Mouse (Mus musculus) ES-CJ7 (cell line): ENCODE measurements around the gene Cd72.

Experiments
- DNase-seq: peaks from one replicate; pipeline ENCODE4 v3.0.0; 2011; ENCODE audit warnings: low read depth, low spot score

Cd72 gene

GRCm38 (mm10) chr4:43454041-43454836 is at the start of gene Cd72:
TSS of gene Cd72 (minus strand) at chr4:43454628.
- no peak for DNase-seq

- DNase-seq: no peak
These were observed 49.1 kb upstream of the Cd72 start for GRCm38 (mm10) chr4:43503506-43503905.

- DNase-seq: no peak
These were observed 48.6 kb upstream of the Cd72 start for GRCm38 (mm10) chr4:43503041-43503440.

- peak; percentile 87 for DNase-seq
These were observed 45.2 kb upstream of the Cd72 start, which contains the start of gene Arhgef39 for GRCm38 (mm10) chr4:43499407-43500333. TSS of gene Arhgef39 (minus strand) at chr4:43499695.

GRCm38 (mm10) chr4:43498983-43499382 is 44.6 kb upstream of the Cd72 start:
- peak; percentile 80 for DNase-seq

DNA sequence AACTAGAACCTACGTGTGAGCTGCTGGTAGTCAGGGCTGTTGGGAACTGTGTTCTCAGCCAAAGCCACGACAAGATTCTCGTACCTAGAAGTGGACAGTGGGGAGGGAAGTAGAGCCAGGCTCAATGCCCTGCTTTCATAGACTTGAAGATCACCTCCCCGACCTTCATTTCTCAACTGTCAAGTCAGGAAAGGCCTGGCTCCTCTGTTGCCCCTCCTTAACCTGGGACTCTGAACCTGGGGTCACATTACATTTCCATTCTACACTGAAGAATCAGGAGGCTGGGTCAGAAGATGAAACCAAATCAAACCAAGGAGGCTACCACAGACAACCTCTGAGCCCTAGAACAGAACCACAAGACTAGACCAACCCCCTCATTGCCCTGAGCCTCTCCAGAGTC is 43.5 kb upstream of the Cd72 start:
- no peak for DNase-seq

- DNase-seq: no peak
These were observed 43.0 kb upstream of the Cd72 start for GRCm38 (mm10) chr4:43497405-43497804.

DNA sequence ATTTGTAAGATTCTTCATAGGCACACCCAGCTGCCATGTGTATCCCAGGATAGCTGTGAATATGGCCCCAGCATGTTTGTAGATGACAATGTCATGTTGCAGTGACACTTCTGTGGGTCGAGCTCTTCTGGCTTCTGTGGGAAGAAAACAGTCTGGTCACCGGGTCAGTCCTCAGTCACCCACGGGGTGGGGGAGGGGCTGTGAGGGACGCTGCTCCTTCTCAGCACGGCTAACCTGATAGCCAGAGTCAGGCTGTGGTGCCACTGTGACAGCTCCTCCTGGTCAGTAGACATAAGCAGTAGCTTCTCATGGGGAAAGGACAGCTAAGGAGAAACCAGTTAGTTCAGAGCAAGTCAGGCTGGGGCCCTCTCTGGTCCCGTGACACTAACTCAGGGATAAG is 42.2 kb upstream of the Cd72 start:
- DNase-seq: no peak

DNA sequence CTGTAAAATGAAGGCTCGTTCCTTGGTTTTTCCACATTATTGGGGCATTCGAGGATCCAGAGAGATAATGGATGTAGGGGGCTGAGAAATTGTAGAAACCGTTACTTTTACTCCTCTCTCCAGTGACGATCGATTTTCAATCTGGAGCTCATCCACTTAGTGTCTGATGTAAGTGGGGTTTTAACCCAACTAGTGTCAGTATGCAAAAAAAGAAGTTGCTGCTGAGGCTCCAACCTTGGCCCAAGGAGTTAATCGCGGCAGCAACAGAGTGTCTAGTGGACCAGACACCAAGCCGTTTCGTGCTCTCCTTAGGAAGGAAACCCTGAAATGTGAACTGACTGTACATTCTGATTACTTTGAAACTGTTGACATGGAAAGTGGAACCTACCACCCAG is 39.4 kb upstream of the Cd72 start:
- DNase-seq: no peak

GRCm38 (mm10) chr4:43493186-43493845 is 38.9 kb upstream of the Cd72 start:
- peak; percentile 92 for DNase-seq

DNA sequence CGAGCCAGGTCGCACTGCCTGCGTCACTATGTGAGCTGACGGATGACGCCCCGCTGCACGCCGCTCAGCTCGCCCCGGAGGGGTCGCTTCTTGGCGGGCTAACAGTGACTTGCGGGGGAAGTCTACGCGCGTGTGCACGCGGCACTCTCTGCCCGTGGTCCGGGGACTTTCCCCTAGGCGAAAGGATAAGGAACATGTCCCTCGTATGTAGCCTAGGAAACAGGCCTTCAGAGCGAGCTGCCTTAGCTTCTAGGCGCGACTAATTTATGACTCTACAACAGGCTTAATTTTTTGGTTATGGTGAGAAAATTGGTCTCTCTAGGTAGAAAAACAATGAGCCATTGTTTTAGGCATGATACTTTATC is 38.4 kb upstream of the Cd72 start, which contains the start of gene Ccdc107:
Ccdc107 (plus strand) TSS at position 80 of the 365 bp plus-strand sequence.
- peak; percentile 99 for DNase-seq

DNA sequence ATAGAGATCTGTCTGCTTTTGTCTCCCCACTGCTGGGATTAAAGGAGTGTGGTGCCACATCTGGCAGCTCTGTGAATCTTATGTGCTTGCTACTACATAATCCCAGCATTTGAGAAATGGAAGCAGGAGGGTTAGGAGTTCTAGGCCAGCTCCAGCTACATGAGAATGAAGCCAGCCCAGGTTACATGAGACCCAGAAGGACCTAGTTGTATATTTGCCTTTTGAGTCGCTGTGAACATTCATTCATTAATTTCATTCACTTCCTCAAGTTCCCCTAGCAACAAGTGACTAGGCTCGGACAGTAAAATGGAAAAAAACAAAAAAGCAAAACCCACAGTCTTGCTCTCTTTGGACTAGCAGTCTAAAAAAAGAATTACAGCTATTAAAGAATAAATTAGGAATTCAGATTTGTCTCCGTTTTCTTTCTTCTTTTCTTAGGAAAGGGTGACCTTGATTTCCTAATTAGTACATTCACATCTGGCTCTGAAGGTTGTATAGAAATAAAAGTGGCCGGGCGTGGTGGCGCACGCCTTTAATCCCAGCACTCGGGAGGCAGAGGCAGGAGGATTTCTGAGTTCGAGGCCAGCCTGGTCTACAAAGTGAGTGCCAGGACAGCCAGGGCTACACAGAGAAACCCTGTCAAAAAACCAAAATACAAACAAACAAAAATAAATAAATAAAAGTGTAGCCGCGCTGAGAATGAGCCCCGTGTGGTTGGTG is 37.8 kb upstream of the Cd72 start:
- peak; percentile 55 for DNase-seq

DNA sequence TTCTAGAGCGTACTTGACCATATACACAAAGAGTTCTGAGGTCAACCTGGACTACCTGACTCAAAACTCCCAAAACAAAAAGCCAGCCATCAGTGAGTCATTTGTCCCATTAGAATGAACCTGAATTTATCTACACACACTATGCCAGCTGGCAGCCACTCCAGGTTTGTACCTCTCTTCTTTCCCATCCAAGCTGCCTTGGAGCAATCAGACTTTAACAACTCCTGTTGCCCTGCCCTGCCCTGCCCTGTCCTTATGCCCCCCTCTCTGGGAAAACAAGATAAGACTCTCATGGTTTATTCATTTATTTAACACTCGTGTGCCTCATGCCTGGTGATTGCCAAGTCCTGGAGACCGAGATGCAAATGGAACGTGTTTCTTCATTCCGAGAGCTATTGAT is 36.4 kb upstream of the Cd72 start:
- DNase-seq: no peak

- no peak for DNase-seq
These were observed 35.2 kb upstream of the Cd72 start for GRCm38 (mm10) chr4:43489611-43490010.

DNA sequence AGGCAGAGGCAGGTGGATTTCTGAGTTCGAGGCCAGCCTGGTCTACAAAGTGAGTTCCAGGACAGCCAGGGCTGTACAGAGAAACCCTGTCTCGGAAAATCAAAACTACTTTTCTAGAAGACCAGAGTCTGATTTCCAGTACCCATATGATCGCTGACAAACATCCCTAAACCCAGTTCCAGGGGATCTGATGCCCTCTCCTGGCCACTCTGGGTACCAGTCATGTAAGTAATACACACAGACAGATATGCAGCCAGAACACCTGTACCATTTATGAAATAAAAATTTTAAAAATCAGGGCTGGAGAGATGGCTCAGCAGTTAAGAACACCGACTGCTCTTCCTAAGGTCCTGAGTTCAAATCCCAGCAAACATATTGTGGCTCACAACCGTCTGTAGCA is 31.2 kb upstream of the Cd72 start:
- peak; percentile 70 for DNase-seq

GRCm38 (mm10) chr4:43483535-43484091 is 29.2 kb upstream of the Cd72 start, which contains the start of gene Sit1:
TSS of gene Sit1 (minus strand) at chr4:43483734.
- DNase-seq: no peak

DNA sequence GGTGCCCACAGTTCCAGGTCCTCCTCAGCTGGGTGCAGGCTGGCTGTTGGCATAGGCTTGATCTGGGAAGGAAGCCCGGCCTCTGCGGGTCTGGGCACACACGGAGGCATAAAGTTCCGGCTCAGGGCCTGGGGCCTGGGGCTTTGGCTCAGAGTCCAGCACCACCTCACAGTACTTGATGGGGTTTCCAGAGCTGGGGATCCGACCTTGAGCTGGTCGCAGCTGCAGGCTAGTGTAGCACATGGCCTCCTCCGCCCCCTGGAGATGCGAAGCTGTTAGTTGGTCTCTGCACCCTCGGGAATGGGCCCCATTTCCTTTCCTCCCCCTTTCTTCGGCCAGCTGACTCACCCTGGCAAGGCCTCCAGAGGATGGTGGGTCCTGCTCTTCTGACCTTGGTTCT is 28.2 kb upstream of the Cd72 start:
- no peak for DNase-seq

- DNase-seq: no peak
These were observed 27.5 kb upstream of the Cd72 start for GRCm38 (mm10) chr4:43481894-43482456.

DNA sequence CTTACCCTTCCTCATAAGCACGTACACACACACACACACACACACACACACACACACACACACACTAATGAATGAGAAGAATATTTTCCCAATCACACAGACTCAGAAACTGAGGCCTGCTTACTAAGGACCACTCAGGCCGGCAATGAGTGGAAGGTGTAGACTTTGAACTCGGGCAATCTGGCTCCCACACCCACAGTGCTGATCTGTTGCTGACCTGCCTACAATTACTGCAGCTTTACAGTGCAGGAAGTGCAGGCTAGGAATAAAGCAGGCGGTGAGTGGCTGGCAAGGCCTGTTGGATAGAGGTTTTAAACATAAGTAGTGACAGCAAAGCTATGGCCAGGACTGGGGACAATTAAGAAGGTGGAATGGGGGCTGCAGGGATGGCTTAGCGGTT is 26.6 kb upstream of the Cd72 start:
- no peak for DNase-seq
